Mouse (Mus musculus): ENCODE data around the gene Clcn7. TPM values are rescaled to one million over a fixed set of nuclear protein-coding genes. Genes with fewer than 3 reads are reported as not detected.
"Not testable (repeated sequence)": the region's sequence is repeated elsewhere in the genome, so short reads cannot be mapped to it uniquely, and the experiment has no call there.

Gene Clcn7
- polyA plus RNA-seq, 1 experiment from 2014 or later: 29.1 TPM

GRCm38 (mm10) chr17:25111739-25112422, 21.3 kb upstream of the Clcn7 start:
- Histone ChIP-seq H3K9me3 (no peaks in the 10 kb centered on the region), H3K36me3 (peaks cover 65% of the 10 kb centered on the region), H3K4me3 (replicated peaks) (no peak overlapping the region), H3K4me1 (replicated peaks) (peaks cover 22% of the 10 kb centered on the region), H3K27ac (no peak overlapping the region), H3K27me3 (no peaks in the 10 kb centered on the region), H3K9ac (replicated peaks) (no peak overlapping the region), H3K4me2 (replicated peaks) (no peak overlapping the region)
- WGBS: 94% methylated on average over 8 of the region's 8 CpGs
- ATAC-seq: no peak

GRCm38 (mm10) chr17:25112423-25112810, 20.8 kb upstream of the Clcn7 start:
- no peak for ATAC-seq
- no peak overlapping the region for H3K9ac ChIP-seq (replicated peaks)
- no peak overlapping the region for H3K4me3 ChIP-seq (replicated peaks)
- H3K27ac ChIP-seq: no peak overlapping the region
- H3K4me2 ChIP-seq (replicated peaks): no peak overlapping the region
- H3K27me3 ChIP-seq: no peaks in the 10 kb centered on the region
- H3K36me3 ChIP-seq: peaks cover 60% of the 10 kb centered on the region
- WGBS: 88% methylated on average over 3 of the region's 3 CpGs
- H3K4me1 ChIP-seq (replicated peaks): peaks cover 22% of the 10 kb centered on the region
- no peaks in the 10 kb centered on the region for H3K9me3 ChIP-seq

- H3K4me2 ChIP-seq (replicated peaks): peak overlapping the region; percentile 91
- peak; percentile 71 for ATAC-seq
- H3K27me3 ChIP-seq: peaks cover 6% of the 10 kb centered on the region; the same call in 1 of the 2 replicates
- 13% methylated on average over 23 of the region's 23 CpGs for WGBS
- peak overlapping the region; percentile 78 for H3K9ac ChIP-seq (replicated peaks)
- peaks cover 36% of the 10 kb centered on the region for H3K36me3 ChIP-seq
- H3K4me1 ChIP-seq (replicated peaks): peaks cover 22% of the 10 kb centered on the region
- peak overlapping the region; percentile 59 for H3K4me3 ChIP-seq (replicated peaks)
- peak overlapping the region; percentile 84 for H3K27ac ChIP-seq
- no peaks in the 10 kb centered on the region for H3K9me3 ChIP-seq
These were observed 18.1 kb upstream of the Clcn7 start for GRCm38 (mm10) chr17:25114908-25115645.

GRCm38 (mm10) chr17:25115664-25116432, 17.3 kb upstream of the Clcn7 start, which contains the start of gene Telo2:
TSS of gene Telo2 (minus strand) at chr17:25115967.
- H3K4me2 ChIP-seq (replicated peaks): peak within 1 kb of the TSS; percentile 91
- H3K36me3 ChIP-seq: peaks cover 28% of the 10 kb centered on the region
- H3K4me3 ChIP-seq (replicated peaks): peak within 1 kb of the TSS; percentile 59
- peak; percentile 96 for ATAC-seq
- H3K27me3 ChIP-seq: peaks cover 6% of the 10 kb centered on the region; the same call in 1 of the 2 replicates
- peak within 1 kb of the TSS; percentile 78 for H3K9ac ChIP-seq (replicated peaks)
- 5% methylated on average over 40 of the region's 40 CpGs for WGBS
- H3K4me1 ChIP-seq (replicated peaks): peaks cover 22% of the 10 kb centered on the region
- peak within 1 kb of the TSS; percentile 84 for H3K27ac ChIP-seq
- H3K9me3 ChIP-seq: no peaks in the 10 kb centered on the region

- Histone ChIP-seq H3K27me3 (peaks cover 11% of the 10 kb centered on the region; the same call in 1 of the 2 replicates), H3K4me2 (replicated peaks) (no peak overlapping the region), H3K9me3 (no peaks in the 10 kb centered on the region), H3K4me1 (replicated peaks) (peaks cover 22% of the 10 kb centered on the region), H3K9ac (replicated peaks) (no peak overlapping the region), H3K27ac (no peak overlapping the region), H3K36me3 (peaks cover 14% of the 10 kb centered on the region; the same call in 1 of the 2 replicates), H3K4me3 (replicated peaks) (no peak overlapping the region)
- WGBS: 35% methylated on average over 4 of the region's 4 CpGs
- no peak for ATAC-seq
These were observed 15.9 kb upstream of the Clcn7 start for GRCm38 (mm10) chr17:25117263-25117662.

GRCm38 (mm10) chr17:25120406-25120805, 12.8 kb upstream of the Clcn7 start, which contains the start of gene Ptx4:
TSS of gene Ptx4 (plus strand) at chr17:25120760.
- H3K4me3 ChIP-seq (replicated peaks): no peak within 1 kb of the TSS
- no peak within 1 kb of the TSS for H3K9ac ChIP-seq (replicated peaks)
- H3K9me3 ChIP-seq: no peaks in the 10 kb centered on the region
- H3K4me2 ChIP-seq (replicated peaks): no peak within 1 kb of the TSS
- WGBS: 50% methylated on average over 3 of the region's 3 CpGs
- ATAC-seq: no peak
- peaks cover 14% of the 10 kb centered on the region for H3K27me3 ChIP-seq
- no peaks in the 10 kb centered on the region for H3K36me3 ChIP-seq
- peaks cover 6% of the 10 kb centered on the region; the same call in 1 of the 2 replicates for H3K4me1 ChIP-seq (replicated peaks)
- no peak within 1 kb of the TSS for H3K27ac ChIP-seq

- no peaks in the 10 kb centered on the region for H3K36me3 ChIP-seq
- no peaks in the 10 kb centered on the region for H3K9me3 ChIP-seq
- no peak overlapping the region for H3K4me2 ChIP-seq (replicated peaks)
- no peaks in the 10 kb centered on the region for H3K4me1 ChIP-seq (replicated peaks)
- WGBS: 26% methylated on average over 7 of the region's 7 CpGs
- H3K9ac ChIP-seq (replicated peaks): no peak overlapping the region
- H3K4me3 ChIP-seq (replicated peaks): no peak overlapping the region
- no peak overlapping the region for H3K27ac ChIP-seq
- peaks cover 7% of the 10 kb centered on the region; the same call in 1 of the 2 replicates for H3K27me3 ChIP-seq
- no peak for ATAC-seq
These were observed 9.2 kb upstream of the Clcn7 start for GRCm38 (mm10) chr17:25123979-25124378.

- ATAC-seq; H3K27ac ChIP-seq; H3K9me3 ChIP-seq; H3K4me3 ChIP-seq (replicated peaks); H3K4me1 ChIP-seq (replicated peaks); H3K9ac ChIP-seq (replicated peaks); H3K27me3 ChIP-seq; H3K36me3 ChIP-seq; H3K4me2 ChIP-seq (replicated peaks): not testable (repeated sequence)
- WGBS: 75% methylated on average over 3 of the region's 3 CpGs
These were observed 7.6 kb upstream of the Clcn7 start for GRCm38 (mm10) chr17:25125442-25126060.

GRCm38 (mm10) chr17:25127079-25127478, 6.1 kb upstream of the Clcn7 start:
- Histone ChIP-seq H3K27me3 (peaks cover 2% of the 10 kb centered on the region; the same call in 1 of the 2 replicates), H3K9me3 (no peaks in the 10 kb centered on the region), H3K4me3 (replicated peaks) (no peak overlapping the region), H3K36me3 (no peaks in the 10 kb centered on the region), H3K4me2 (replicated peaks) (no peak overlapping the region), H3K4me1 (replicated peaks) (no peaks in the 10 kb centered on the region), H3K9ac (replicated peaks) (no peak overlapping the region), H3K27ac (no peak overlapping the region)
- 66% methylated on average over 8 of the region's 8 CpGs for WGBS
- no peak for ATAC-seq

- no peak for ATAC-seq
- Histone ChIP-seq H3K4me3 (replicated peaks) (no peak overlapping the region), H3K27ac (no peak overlapping the region), H3K9me3 (no peaks in the 10 kb centered on the region), H3K9ac (replicated peaks) (no peak overlapping the region), H3K4me1 (replicated peaks) (no peaks in the 10 kb centered on the region), H3K36me3 (no peaks in the 10 kb centered on the region), H3K4me2 (replicated peaks) (no peak overlapping the region), H3K27me3 (peaks cover under 1% of the 10 kb centered on the region; the same call in 1 of the 2 replicates)
- 77% methylated on average over 9 of the region's 9 CpGs for WGBS
These were observed 5.5 kb upstream of the Clcn7 start for GRCm38 (mm10) chr17:25127681-25128080.

- H3K4me1 ChIP-seq (replicated peaks): peaks cover 13% of the 10 kb centered on the region
- no peak overlapping the region for H3K4me3 ChIP-seq (replicated peaks)
- H3K27ac ChIP-seq: no peak overlapping the region
- no peak overlapping the region for H3K9ac ChIP-seq (replicated peaks)
- WGBS: 88% methylated on average over 1 of the region's 1 CpGs
- ATAC-seq: no peak
- no peaks in the 10 kb centered on the region for H3K27me3 ChIP-seq
- H3K4me2 ChIP-seq (replicated peaks): no peak overlapping the region
- H3K36me3 ChIP-seq: no peaks in the 10 kb centered on the region
- no peaks in the 10 kb centered on the region for H3K9me3 ChIP-seq
These were observed 3.1 kb upstream of the Clcn7 start for GRCm38 (mm10) chr17:25130060-25130459.
